Mouse (Mus musculus) heart, adult 2 months (tissue): Measurements from ENCODE around the gene Slc2a5. TPM values are rescaled to one million over a fixed set of nuclear protein-coding genes. Genes with fewer than 3 reads are reported as not detected.

ENCODE experiments used
- DNase-seq, 2 experiments: peaks; one replicate each; pipeline ENCODE4 v3.0.0; 2021
- H3K27ac ChIP-seq: fragments of 200-600 bp; 2 replicates; pipeline ENCODE4 v1.8.1; 2022
- H3K27me3 ChIP-seq: fragments of 200-500 bp; 2 replicates; pipeline ENCODE4 v1.6.1; 2012; ENCODE audit warnings: mild to moderate bottlenecking, low read length, inconsistent platforms, mixed read lengths; ENCODE audit not compliant: control insufficient read depth, insufficient read depth
- H3K36me3 ChIP-seq: fragments of 200-500 bp; 2 replicates; pipeline ENCODE4 v1.6.1; 2012; ENCODE audit warnings: low read length, inconsistent platforms; ENCODE audit not compliant: control insufficient read depth, insufficient read depth
- H3K4me1 ChIP-seq: fragments of 200-500 bp; 2 replicates; pipeline ENCODE4 v1.6.1; 2011; ENCODE audit warnings: low read length; ENCODE audit not compliant: control insufficient read depth, insufficient read depth
- H3K4me3 ChIP-seq: fragments of 200-600 bp; 2 replicates; pipeline ENCODE4 v1.8.1; 2022
- H3K79me2 ChIP-seq: fragments of 200-500 bp; replicated peaks from 2 replicates; pipeline ENCODE4 v1.6.1; 2012; ENCODE audit warnings: mild to moderate bottlenecking, inconsistent platforms, low read length, moderate library complexity, mixed read lengths; ENCODE audit not compliant: control insufficient read depth, insufficient read depth
- H3K9ac ChIP-seq: fragments of 200-500 bp; 2 replicates; pipeline ENCODE4 v1.6.1; 2012; ENCODE audit warnings: low read depth, mild to moderate bottlenecking, control low read depth, inconsistent platforms, low read length, mixed read lengths
- CTCF ChIP-seq: fragments of 200-600 bp; IDR thresholded peaks from 2 replicates; pipeline ENCODE4 v1.8.1; 2022; ENCODE audit warnings: antibody characterized with exemption, mild to moderate bottlenecking, moderate library complexity
- EP300 ChIP-seq: fragments of 200-500 bp; IDR thresholded peaks from 2 replicates; pipeline ENCODE4 v1.6.1; 2011; ENCODE audit warnings: low read depth, low read length, control low read depth; ENCODE audit not compliant: insufficient read depth
- POLR2A ChIP-seq: fragments of 200-500 bp; IDR thresholded peaks from 2 replicates; pipeline ENCODE4 v1.6.1; 2011; ENCODE audit warnings: mild to moderate bottlenecking, low read depth, low read length, control low read depth; ENCODE audit not compliant: insufficient read depth
- WGBS: fragments of 180-500 bp; shearing (Covaris S2); methylation state at CpG from one replicate; pipeline ENCODE4 v1.1.7; 2018; 5-methylcytosine and 5-hydroxymethylcytosine counted together
- intact Hi-C: fragments of 180-260 bp; cut with DNase I; formaldehyde crosslinking; loops from one replicate; pipeline ENCODE4 v1.15.1; 2025
- polyA plus RNA-seq: library from polyadenylated mRNA; depleted of rRNA; stranded (reverse); fragments of >200 nt; gene quantifications from 2 replicates; pipeline ENCODE4 v1.2.3, GENCODE M21; 2012
- total RNA-seq, 2 experiments: library from RNA; stranded (reverse); gene quantifications; 2 replicates each; pipeline ENCODE4 v1.2.3; 2021

Gene Slc2a5
- total and polyA plus RNA-seq, 3 experiments: 0.09 to 1.8 TPM; not detected in 1

GRCm38 (mm10) chr4:150106637-150107036 lies 12.4 kb upstream of the Slc2a5 start:
- no peaks in the 10 kb centered on the region for H3K36me3 ChIP-seq
- WGBS: 36% methylated on average over 5 of the region's 5 CpGs
- H3K27me3 ChIP-seq: no peaks in the 10 kb centered on the region
- peaks cover 3% of the 10 kb centered on the region for H3K4me1 ChIP-seq
- DNase-seq: no peak
- no peak overlapping the region for H3K27ac ChIP-seq
- TF ChIP-seq EP300 (no peak), CTCF (no peak), POLR2A (no peak)
- H3K9ac ChIP-seq: no peak overlapping the region
- H3K4me3 ChIP-seq: no peak overlapping the region
- intact Hi-C loops: no loop called here
- no peaks in the 10 kb centered on the region for H3K79me2 ChIP-seq

- Histone ChIP-seq H3K36me3 (no peaks in the 10 kb centered on the region), H3K79me2 (no peaks in the 10 kb centered on the region), H3K27ac (no peak overlapping the region), H3K4me3 (no peak overlapping the region), H3K27me3 (no peaks in the 10 kb centered on the region), H3K4me1 (peaks cover 3% of the 10 kb centered on the region), H3K9ac (no peak overlapping the region)
- no peak for TF ChIP-seq POLR2A
- TF ChIP-seq EP300: no peak
- no peak for TF ChIP-seq CTCF
- intact Hi-C loops: no loop called here
- no peak for DNase-seq
- WGBS: 39% methylated on average over 3 of the region's 3 CpGs
Observed at GRCm38 (mm10) chr4:150109636-150110035, 9.4 kb upstream of the Slc2a5 start.

- intact Hi-C loops: no loop called here
- DNase-seq: no peak
- TF ChIP-seq EP300 (no peak), POLR2A (no peak), CTCF (no peak)
- 73% methylated on average over 9 of the region's 9 CpGs for WGBS
- H3K27ac ChIP-seq: no peak overlapping the region
- H3K36me3 ChIP-seq: no peaks in the 10 kb centered on the region
- H3K9ac ChIP-seq: no peak overlapping the region
- H3K4me3 ChIP-seq: no peak overlapping the region
- no peaks in the 10 kb centered on the region; the same call in 1 of the 2 replicates for H3K27me3 ChIP-seq
- H3K79me2 ChIP-seq: no peaks in the 10 kb centered on the region
- H3K4me1 ChIP-seq: peaks cover 3% of the 10 kb centered on the region
Observed at GRCm38 (mm10) chr4:150110373-150110772, 8.7 kb upstream of the Slc2a5 start.

- no peak overlapping the region for H3K9ac ChIP-seq
- peak; percentile 74 for TF ChIP-seq CTCF
- no peak for TF ChIP-seq POLR2A
- no peak for TF ChIP-seq EP300
- 8% methylated on average over 15 of the region's 15 CpGs for WGBS
- no peak overlapping the region for H3K27ac ChIP-seq
- H3K36me3 ChIP-seq: no peaks in the 10 kb centered on the region
- intact Hi-C loops: no loop called here
- H3K27me3 ChIP-seq: no peaks in the 10 kb centered on the region; the same call in 1 of the 2 replicates
- DNase-seq: peak; percentile 41 to 71
- H3K4me1 ChIP-seq: no peaks in the 10 kb centered on the region
- no peaks in the 10 kb centered on the region for H3K79me2 ChIP-seq
- no peak overlapping the region for H3K4me3 ChIP-seq
Observed at GRCm38 (mm10) chr4:150112867-150113266, 6.2 kb upstream of the Slc2a5 start.

GRCm38 (mm10) chr4:150114505-150115061 lies 4.5 kb upstream of the Slc2a5 start:
- intact Hi-C loops: no loop called here
- 87% methylated on average over 26 of the region's 26 CpGs for WGBS
- no peak for TF ChIP-seq CTCF
- TF ChIP-seq POLR2A: no peak
- no peak for TF ChIP-seq EP300

GRCm38 (mm10) chr4:150117311-150117710 lies 1.8 kb upstream of the Slc2a5 start:
- intact Hi-C loops: no loop called here
- H3K27ac ChIP-seq: no peak overlapping the region
- no peak overlapping the region for H3K9ac ChIP-seq
- 38% methylated on average over 5 of the region's 5 CpGs for WGBS
- H3K4me3 ChIP-seq: no peak overlapping the region
- H3K79me2 ChIP-seq: no peaks in the 10 kb centered on the region
- H3K36me3 ChIP-seq: no peaks in the 10 kb centered on the region
- no peak for DNase-seq
- no peaks in the 10 kb centered on the region for H3K4me1 ChIP-seq
- H3K27me3 ChIP-seq: no peaks in the 10 kb centered on the region; the same call in 1 of the 2 replicates
- TF ChIP-seq CTCF (peak; percentile 19; the same call in 1 of the 2 replicates), EP300 (no peak)

More at GRCm38 (mm10) chr4:150114505-150115061, 4.5 kb upstream of the Slc2a5 start:
- H3K27me3 ChIP-seq: no peaks in the 10 kb centered on the region; the same call in 1 of the 2 replicates
- no peaks in the 10 kb centered on the region for H3K36me3 ChIP-seq
- H3K4me1 ChIP-seq: no peaks in the 10 kb centered on the region
- H3K79me2 ChIP-seq: no peaks in the 10 kb centered on the region
- H3K9ac ChIP-seq: no peak overlapping the region
- no peak overlapping the region for H3K27ac ChIP-seq
- no peak for DNase-seq
- no peak overlapping the region for H3K4me3 ChIP-seq
